9 mouse cellular contexts compared by ENCODE assay signal in genomic region chr9:31610212-31610611, GRCm38 (mm10).
A peak's percentile ranks its signal among the peaks of the same experiment; 100 is the strongest.
DNase-seq lines count a peak whose midpoint lies in the region; ATAC-seq and TF ChIP-seq lines count a peak whose summit lies in the region.
"Had no signal": no experiment of that assay in that cellular context is flagged by ENCODE, and none has a peak within 500 bp of the region (broad histone marks: within the 10 kb centered on the region; RNA-seq: fewer than 3 reads in every experiment).

No protein-coding gene starts in this region.

- 72% methylated on average over 1 of the region's 1 CpGs for WGBS in cerebellum, adult 2 months
- 22% methylated on average over 1 of the region's 1 CpGs for WGBS in liver, embryonic 14.5 days (ENCODE audit: insufficient replicate concordance)
- WGBS in liver, embryonic 12.5 days (ENCODE audit: insufficient replicate concordance) = 26% methylated on average over 1 of the region's 1 CpGs
- 73% methylated on average over 1 of the region's 1 CpGs for WGBS in kidney, embryonic 14.5 days
- 61% methylated on average over 1 of the region's 1 CpGs for WGBS in small intestine, adult 2 months

- TF ChIP-seq CTCF in cerebellum, adult 2 months (IDR thresholded peaks at IDR 0.05; ENCODE audit: borderline replicate concordance, insufficient read depth, low read depth, low read length) = no peak
- TF ChIP-seq CTCF in liver, embryonic 14.5 days (IDR thresholded peaks at IDR 0.05; ENCODE audit: low read depth) = peak; percentile 44
- peak; percentile 42; the same call in 1 of the 2 replicates for TF ChIP-seq CTCF in small intestine, adult 2 months (IDR thresholded peaks at IDR 0.05; ENCODE audit: extremely low read depth, insufficient read length, insufficient replicate concordance, low read depth, low read length)

- H3K4me2 ChIP-seq in liver, embryonic 14.5 days (ENCODE audit: low read depth) = no peak overlapping the region
- H3K4me2 ChIP-seq in liver, embryonic 12.5 days = no peak overlapping the region
- H3K4me2 ChIP-seq in kidney, embryonic 14.5 days (replicated peaks; ENCODE audit: low read depth, low read length) = no peak overlapping the region
- H3K4me2 ChIP-seq: limb, embryonic 12.5 days had no signal

- no peak overlapping the region for H3K27ac ChIP-seq in cerebellum, adult 2 months (ENCODE audit: insufficient read depth, low read length)
- no peak overlapping the region for H3K27ac ChIP-seq in liver, embryonic 14.5 days
- no peak overlapping the region for H3K27ac ChIP-seq in liver, embryonic 12.5 days
- no peak overlapping the region for H3K27ac ChIP-seq in kidney, embryonic 14.5 days (ENCODE audit: low read depth, low read length)
- no peak overlapping the region for H3K27ac ChIP-seq in small intestine, adult 2 months (ENCODE audit: insufficient read depth, low read depth, low read length)
- H3K27ac ChIP-seq: limb, embryonic 12.5 days had no signal

- no peak overlapping the region for H3K4me3 ChIP-seq in cerebellum, adult 2 months (replicated peaks; ENCODE audit: insufficient read depth, low read depth, low read length)
- no peak overlapping the region for H3K4me3 ChIP-seq in liver, embryonic 14.5 days (ENCODE audit: insufficient read depth in 1 of 2, low read depth in 2 of 2, low read length in 2 of 2)
- H3K4me3 ChIP-seq in liver, embryonic 12.5 days = no peak overlapping the region
- H3K4me3 ChIP-seq in kidney, embryonic 14.5 days (ENCODE audit: low read length) = no peak overlapping the region
- no peak overlapping the region for H3K4me3 ChIP-seq in small intestine, adult 2 months (ENCODE audit: low read depth, low read length)
- H3K4me3 ChIP-seq: limb, embryonic 12.5 days had no signal

- no peaks in the 10 kb centered on the region for H3K27me3 ChIP-seq in cerebellum, adult 2 months (ENCODE audit: control insufficient read depth, insufficient read depth, low read length)
- H3K27me3 ChIP-seq in liver, embryonic 14.5 days (ENCODE audit: control insufficient read depth, insufficient read depth, low read length) = no peaks in the 10 kb centered on the region
- H3K27me3 ChIP-seq in liver, embryonic 12.5 days (replicated peaks) = no peaks in the 10 kb centered on the region
- no peaks in the 10 kb centered on the region for H3K27me3 ChIP-seq in kidney, embryonic 14.5 days (ENCODE audit: control insufficient read depth, insufficient read depth, low read length)
- no peaks in the 10 kb centered on the region for H3K27me3 ChIP-seq in small intestine, adult 2 months (ENCODE audit: control insufficient read depth, insufficient read depth, low read length)
- H3K27me3 ChIP-seq: limb, embryonic 12.5 days had no signal

- no peak for TF ChIP-seq POLR2A in cerebellum, adult 2 months (IDR thresholded peaks at IDR 0.05; ENCODE audit: borderline replicate concordance, insufficient read depth, low read length)
- TF ChIP-seq POLR2A in small intestine, adult 2 months (IDR thresholded peaks at IDR 0.05; ENCODE audit: low read depth, low read length) = no peak

- no peak overlapping the region for H3K9ac ChIP-seq in liver, embryonic 14.5 days (replicated peaks)
- H3K9ac ChIP-seq in liver, embryonic 12.5 days = no peak overlapping the region
- no peak overlapping the region for H3K9ac ChIP-seq in kidney, embryonic 14.5 days (ENCODE audit: low read depth, low read length)
- H3K9ac ChIP-seq: limb, embryonic 12.5 days had no signal

- no peak for ATAC-seq in liver, embryonic 14.5 days (ENCODE audit: insufficient read depth)
- no peak for ATAC-seq in liver, embryonic 12.5 days
- ATAC-seq in kidney, embryonic 14.5 days (ENCODE audit: low FRiP score, low TSS enrichment) = peak; percentile 65

- no peak for TF ChIP-seq EP300 in liver, embryonic 14.5 days (IDR thresholded peaks at IDR 0.05; ENCODE audit: low read depth)

- H3K4me1 ChIP-seq in cerebellum, adult 2 months (ENCODE audit: control insufficient read depth, insufficient read depth, low read length) = no peaks in the 10 kb centered on the region
- no peaks in the 10 kb centered on the region for H3K4me1 ChIP-seq in liver, embryonic 14.5 days (replicated peaks; ENCODE audit: control insufficient read depth in 2 of 2, insufficient read depth in 2 of 2, low read length in 1 of 2)
- no peaks in the 10 kb centered on the region for H3K4me1 ChIP-seq in liver, embryonic 12.5 days
- H3K4me1 ChIP-seq in kidney, embryonic 14.5 days (ENCODE audit: control insufficient read depth, insufficient read depth, low read length) = no peaks in the 10 kb centered on the region
- peaks cover 10% of the 10 kb centered on the region; the same call in 1 of the 2 replicates for H3K4me1 ChIP-seq in small intestine, adult 2 months (ENCODE audit: control insufficient read depth, insufficient read depth, insufficient read length, low read length)

- no peaks in the 10 kb centered on the region for H3K9me3 ChIP-seq in liver, embryonic 14.5 days (ENCODE audit: control insufficient read depth, low read length)
- H3K9me3 ChIP-seq in liver, embryonic 12.5 days (replicated peaks) = no peaks in the 10 kb centered on the region
- no peaks in the 10 kb centered on the region for H3K9me3 ChIP-seq in kidney, embryonic 14.5 days (ENCODE audit: control insufficient read depth, low read length)
- H3K9me3 ChIP-seq: limb, embryonic 12.5 days had no signal

- no peaks in the 10 kb centered on the region for H3K36me3 ChIP-seq in liver, embryonic 14.5 days (replicated peaks; ENCODE audit: control insufficient read depth, insufficient read depth, low read depth)
- H3K36me3 ChIP-seq in liver, embryonic 12.5 days = no peaks in the 10 kb centered on the region
- H3K36me3 ChIP-seq in kidney, embryonic 14.5 days (ENCODE audit: control insufficient read depth, insufficient read depth, low read length) = no peaks in the 10 kb centered on the region
- no peaks in the 10 kb centered on the region for H3K36me3 ChIP-seq in small intestine, adult 2 months (ENCODE audit: control insufficient read depth, insufficient read depth, low read length)
- H3K36me3 ChIP-seq: limb, embryonic 12.5 days had no signal

- peak; percentile 53 for DNase-seq in cerebellum, postnatal 10 days
- DNase-seq in cerebellum, adult 2 months = no peak
- DNase-seq in liver, embryonic 14.5 days (ENCODE audit: low read depth in 3 of 3, low spot score in 3 of 3) = no peak
- DNase-seq in adrenal gland, postnatal 14 days = peak; percentile 62
- DNase-seq in urinary bladder, adult 2 months (ENCODE audit: low spot score) = no peak

Comparison
In these comparisons a context has a peak if more than half of its experiments do, and no peak if none do; other contexts are left out.
1. DNase-seq: peak in cerebellum, postnatal 10 days (2 of 2) and adrenal gland, postnatal 14 days (single experiment); none in cerebellum, adult 2 months (0 of 2), liver, embryonic 14.5 days (0 of 3) and urinary bladder, adult 2 months (single experiment).